In genomic region chr17:34644608-34645007, GRCm38 (mm10) we compare ENCODE assay signal across 8 mouse cellular contexts. TPM values are rescaled to one million over a fixed set of nuclear protein-coding genes. Genes with fewer than 3 reads are reported as not detected.
DNase-seq lines count a peak whose midpoint lies in the region; ATAC-seq lines count a peak whose summit lies in the region.

TSS of gene Fkbpl (plus strand) at chr17:34644764.

- H3K27ac ChIP-seq in hindbrain, embryonic 16.5 days (ENCODE audit: low read depth, low read length): peak within 1 kb of the TSS; percentile 78
- peak within 1 kb of the TSS; percentile 63 for H3K27ac ChIP-seq in macrophage

- H3K4me3 ChIP-seq in hindbrain, embryonic 16.5 days (ENCODE audit: low read length): peak within 1 kb of the TSS; percentile 67
- peak within 1 kb of the TSS; percentile 71 for H3K4me3 ChIP-seq in macrophage (ENCODE audit: inconsistent target)

- H3K9ac ChIP-seq in hindbrain, embryonic 16.5 days (ENCODE audit: low read depth, low read length): peak within 1 kb of the TSS; percentile 75

- no peaks in the 10 kb centered on the region for H3K9me3 ChIP-seq in hindbrain, embryonic 16.5 days (ENCODE audit: control insufficient read depth, low read length)

- no peaks in the 10 kb centered on the region for H3K27me3 ChIP-seq in hindbrain, embryonic 16.5 days (replicated peaks; ENCODE audit: control insufficient read depth, insufficient read depth, low read length)

- ATAC-seq in hindbrain, embryonic 16.5 days: peak; percentile 82

- DNase-seq in T-cell, adult 2 months (ENCODE audit: low spot score): peak; percentile 95
- peak; percentile 95 to 99 for DNase-seq in cerebellum, postnatal 36 days
- peak; percentile 99 for DNase-seq in gastrocnemius, adult 18-20 months (ENCODE audit: low spot score)
- peak; percentile 96 to 97 for DNase-seq in left cerebral cortex, adult 18-20 months (ENCODE audit: low spot score in 2 of 2)
- DNase-seq in right cerebral cortex, adult 18-20 months: peak; percentile 97
- peak; percentile 88 for DNase-seq in urinary bladder, postnatal 10 days (ENCODE audit: low spot score)

- H3K79me2 ChIP-seq in macrophage (ENCODE audit: inconsistent target): peaks cover 35% of the 10 kb centered on the region

- H3K4me2 ChIP-seq in hindbrain, embryonic 16.5 days (ENCODE audit: low read length): peak within 1 kb of the TSS; percentile 75

- 0% methylated on average over 16 of the region's 16 CpGs for WGBS in hindbrain, embryonic 16.5 days
- 1% methylated on average over 16 of the region's 16 CpGs for WGBS in macrophage (ENCODE audit: missing documents)

- peaks cover 30% of the 10 kb centered on the region for H3K4me1 ChIP-seq in hindbrain, embryonic 16.5 days (ENCODE audit: control insufficient read depth, insufficient read depth, low read depth, low read length)

- H3K36me3 ChIP-seq in hindbrain, embryonic 16.5 days (ENCODE audit: control insufficient read depth, insufficient read depth, low read length): peaks cover 4% of the 10 kb centered on the region; the same call in 1 of the 2 replicates
- H3K36me3 ChIP-seq in macrophage (ENCODE audit: inconsistent target): no peaks in the 10 kb centered on the region; the same call in 1 of the 2 replicates

RNA-seq across cellular contexts. Expression of gene Fkbpl, which starts in this region (rescaled TPM):
- total RNA-seq in gastrocnemius, adult 18-20 months (2021): 1 to 10 TPM; 5.7 to 6.0 TPM
- polyA plus RNA-seq in hindbrain, embryonic 16.5 days (2015; fragmentation: Nextera tagmentation; extraction: Ambion mirVana): 13.5 and 17.0 TPM in 2 replicates
- total RNA-seq in left cerebral cortex, adult 18-20 months (2021): 10 to 100 TPM; 11.4 to 14.3 TPM
- total RNA-seq in macrophage (2018; cell fraction: chromatin; rRNA removed): 10 to 100 TPM in 4 of 26 experiments, 1 to 10 TPM in 22; 1.9 to 12.5 (median 7.0) TPM
- 10 to 100 TPM in 24 of 26 experiments, 1 to 10 TPM in 2; 7.7 to 22.0 (median 13.1) TPM for total RNA-seq in macrophage (2018; cell fraction: cytosol; rRNA removed)
- 10 to 100 TPM in 7 of 26 experiments, 1 to 10 TPM in 19; 2.2 to 13.1 (median 7.9) TPM for total RNA-seq in macrophage (2018; cell fraction: nucleus; rRNA removed)
- polyA plus RNA-seq in macrophage (2018): 12.5 to 24.4 TPM (median 15.0 TPM) in 3 replicates

Comparison
In these comparisons a context has a peak if more than half of its experiments do, and no peak if none do; other contexts are left out.
1. Peak in every context shown above with its lines: DNase-seq, ATAC-seq, H3K4me3 ChIP-seq and H3K27ac ChIP-seq.